Mouse (Mus musculus): ENCODE measurements around the gene Agap2. TPM values are rescaled to one million over a fixed set of nuclear protein-coding genes. Genes with fewer than 3 reads are reported as not detected.
"Not testable (repeated sequence)": the region's sequence is repeated elsewhere in the genome, so short reads cannot be mapped to it uniquely, and the experiment has no call there.

The Agap2 gene
- total RNA-seq, 1 experiment from 2014 or later, result 48.9 TPM

- peak; percentile 64 for ATAC-seq (replicated peaks; ENCODE audit: insufficient number of reproducible peaks, low FRiP score, low TSS enrichment, poor library complexity, severe bottlenecking)
Observed at GRCm38 (mm10) chr10:127058161-127058560, 16.9 kb upstream of the Agap2 start.

GRCm38 (mm10) chr10:127058708-127059107 is 16.4 kb upstream of the Agap2 start:
- ATAC-seq (replicated peaks; ENCODE audit: insufficient number of reproducible peaks, low FRiP score, low TSS enrichment, poor library complexity, severe bottlenecking), result no peak

DNA sequence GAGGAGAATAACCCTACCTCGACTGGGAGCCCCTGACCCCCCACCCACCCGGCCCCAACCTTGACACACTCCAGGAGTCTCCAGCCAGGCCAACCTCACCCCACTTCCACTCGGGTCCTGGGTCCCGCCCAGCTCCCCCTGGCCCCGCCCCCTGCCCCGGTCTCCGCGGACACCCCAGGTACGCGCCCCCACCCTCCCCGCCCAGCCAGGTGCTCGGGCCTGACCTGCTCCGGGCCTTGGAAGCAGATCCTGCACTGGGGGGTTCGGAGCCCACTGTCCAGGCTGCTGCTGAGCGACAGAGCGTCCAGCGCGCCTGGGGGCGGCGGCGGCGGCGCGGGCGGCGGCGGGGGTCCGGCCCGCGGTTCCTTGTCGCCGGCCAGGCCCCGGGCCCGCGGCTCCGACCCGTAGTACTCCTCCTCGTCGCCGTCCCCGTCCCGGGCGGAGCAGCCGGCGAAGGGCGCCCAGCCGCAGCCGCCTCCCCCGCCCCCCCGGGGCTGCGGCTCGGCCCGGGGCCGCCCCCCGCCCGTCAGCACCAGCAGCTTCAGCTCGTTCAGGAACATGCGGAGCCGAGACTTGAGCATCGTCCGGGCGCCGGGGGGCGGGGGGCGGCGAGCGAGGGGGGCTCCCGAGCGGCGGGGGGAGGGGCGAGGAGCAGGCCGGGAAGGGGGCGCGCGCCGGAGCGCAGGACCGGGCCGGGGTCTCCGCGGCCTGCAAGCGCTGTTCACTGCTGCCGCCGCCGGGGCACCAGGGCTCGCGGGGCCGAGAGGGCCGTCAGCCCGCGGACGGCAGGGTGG is 15.7 kb upstream of the Agap2 start:
- no peak for ATAC-seq (replicated peaks; ENCODE audit: insufficient number of reproducible peaks, low FRiP score, low TSS enrichment, poor library complexity, severe bottlenecking)

DNA sequence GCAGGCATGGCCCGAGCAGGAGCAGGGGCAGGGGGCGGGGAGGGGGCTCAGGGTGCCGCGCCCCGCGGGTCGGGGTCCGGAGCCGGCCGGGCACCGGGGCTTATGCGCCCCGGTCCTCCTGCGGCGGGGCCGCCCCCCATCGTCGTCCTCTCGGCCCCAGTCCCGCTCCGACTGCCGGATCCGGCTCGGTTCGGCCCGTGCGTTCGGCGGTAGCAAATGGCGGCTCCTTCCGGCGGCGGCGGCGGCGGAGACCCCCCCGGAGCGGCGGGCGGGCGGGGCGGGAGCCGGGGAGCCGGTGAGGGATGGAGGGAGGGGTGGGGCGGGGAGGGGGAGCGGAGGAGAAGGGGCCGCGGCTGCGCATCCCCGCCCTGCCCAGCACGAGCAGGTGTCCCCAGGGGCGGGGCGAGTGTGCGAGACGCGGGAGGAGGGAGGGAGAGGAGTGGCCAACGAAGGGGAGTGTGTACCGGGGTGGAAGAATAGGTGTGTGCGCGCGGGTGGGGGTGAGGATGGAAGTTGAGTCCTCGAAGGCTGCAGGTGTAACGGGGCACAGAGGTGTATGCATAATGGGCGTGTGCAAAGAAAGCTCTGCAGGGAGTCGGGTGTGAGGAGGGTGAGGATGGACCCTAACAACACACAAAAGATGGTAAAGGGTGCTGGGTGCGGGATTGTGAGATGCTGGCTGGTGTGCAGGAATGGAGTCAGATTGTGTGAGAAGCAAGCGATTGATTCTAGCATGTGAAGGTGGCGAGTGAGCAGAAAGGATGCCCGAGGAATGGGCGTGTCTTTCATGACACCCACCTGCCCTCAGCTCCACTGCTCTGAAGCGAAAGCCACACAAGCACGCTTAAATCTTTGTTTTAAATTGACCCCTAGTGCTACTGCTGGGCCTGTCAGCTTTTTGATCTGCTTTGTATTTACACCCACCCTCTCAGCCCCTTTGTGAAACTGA is 14.8 kb upstream of the Agap2 start, which contains the start of gene March9:
March9 (minus strand) TSS at position 217 of the 949 bp plus-strand sequence.
- ATAC-seq (replicated peaks; ENCODE audit: insufficient number of reproducible peaks, low FRiP score, low TSS enrichment, poor library complexity, severe bottlenecking), result no peak

- ATAC-seq (replicated peaks; ENCODE audit: insufficient number of reproducible peaks, low FRiP score, low TSS enrichment, poor library complexity, severe bottlenecking), result no peak
Observed at GRCm38 (mm10) chr10:127061085-127061484, 14.0 kb upstream of the Agap2 start.

GRCm38 (mm10) chr10:127061513-127061912 is 13.6 kb upstream of the Agap2 start:
- no peak for ATAC-seq (replicated peaks; ENCODE audit: insufficient number of reproducible peaks, low FRiP score, low TSS enrichment, poor library complexity, severe bottlenecking)

DNA sequence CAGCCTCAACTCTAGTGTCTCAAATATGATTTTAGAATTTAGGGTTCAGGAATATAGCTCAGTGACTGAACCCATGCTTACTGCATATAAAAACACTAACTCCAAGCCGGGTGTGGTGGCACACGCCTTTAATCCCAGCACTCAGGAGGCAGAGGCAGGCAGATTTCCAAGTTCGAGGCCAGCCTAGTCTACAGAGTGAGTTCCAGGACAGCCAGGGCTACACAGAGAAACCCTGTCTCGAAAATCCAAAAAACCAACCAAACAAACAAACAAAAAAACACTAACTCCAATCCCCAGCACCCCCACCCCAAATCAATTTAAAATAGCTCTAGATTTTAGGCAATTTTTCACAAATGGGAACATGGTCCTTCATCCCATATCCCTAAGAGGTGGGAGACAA is 13.0 kb upstream of the Agap2 start:
- not testable (repeated sequence) for ATAC-seq (replicated peaks; ENCODE audit: insufficient number of reproducible peaks, low FRiP score, low TSS enrichment, poor library complexity, severe bottlenecking)

DNA sequence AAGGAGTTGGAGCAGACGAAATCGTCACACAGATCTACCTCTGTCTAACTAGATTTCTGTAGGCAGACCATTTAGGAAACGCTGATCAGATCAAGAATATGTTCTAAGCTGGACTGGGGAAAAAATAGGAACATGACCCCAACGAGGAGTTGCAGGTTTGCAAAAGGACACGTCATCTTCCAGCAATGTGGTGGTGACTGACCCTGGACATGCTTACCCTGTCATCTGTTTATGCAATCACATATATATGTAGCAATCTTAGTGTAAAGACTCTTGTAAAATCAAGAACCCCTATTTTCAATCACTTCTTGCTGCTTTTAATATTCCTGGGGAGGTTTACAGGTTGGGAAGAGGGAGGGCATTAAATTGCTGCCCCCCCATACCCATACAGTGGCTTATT is 12.6 kb upstream of the Agap2 start:
- ATAC-seq (replicated peaks; ENCODE audit: insufficient number of reproducible peaks, low FRiP score, low TSS enrichment, poor library complexity, severe bottlenecking), result no peak

GRCm38 (mm10) chr10:127063239-127063872 is 11.7 kb upstream of the Agap2 start, which contains the start of gene Cdk4:
Gene Cdk4, plus strand, starts transcription at chr10:127063534.
- peak; percentile 78 for ATAC-seq (replicated peaks; ENCODE audit: insufficient number of reproducible peaks, low FRiP score, low TSS enrichment, poor library complexity, severe bottlenecking)

DNA sequence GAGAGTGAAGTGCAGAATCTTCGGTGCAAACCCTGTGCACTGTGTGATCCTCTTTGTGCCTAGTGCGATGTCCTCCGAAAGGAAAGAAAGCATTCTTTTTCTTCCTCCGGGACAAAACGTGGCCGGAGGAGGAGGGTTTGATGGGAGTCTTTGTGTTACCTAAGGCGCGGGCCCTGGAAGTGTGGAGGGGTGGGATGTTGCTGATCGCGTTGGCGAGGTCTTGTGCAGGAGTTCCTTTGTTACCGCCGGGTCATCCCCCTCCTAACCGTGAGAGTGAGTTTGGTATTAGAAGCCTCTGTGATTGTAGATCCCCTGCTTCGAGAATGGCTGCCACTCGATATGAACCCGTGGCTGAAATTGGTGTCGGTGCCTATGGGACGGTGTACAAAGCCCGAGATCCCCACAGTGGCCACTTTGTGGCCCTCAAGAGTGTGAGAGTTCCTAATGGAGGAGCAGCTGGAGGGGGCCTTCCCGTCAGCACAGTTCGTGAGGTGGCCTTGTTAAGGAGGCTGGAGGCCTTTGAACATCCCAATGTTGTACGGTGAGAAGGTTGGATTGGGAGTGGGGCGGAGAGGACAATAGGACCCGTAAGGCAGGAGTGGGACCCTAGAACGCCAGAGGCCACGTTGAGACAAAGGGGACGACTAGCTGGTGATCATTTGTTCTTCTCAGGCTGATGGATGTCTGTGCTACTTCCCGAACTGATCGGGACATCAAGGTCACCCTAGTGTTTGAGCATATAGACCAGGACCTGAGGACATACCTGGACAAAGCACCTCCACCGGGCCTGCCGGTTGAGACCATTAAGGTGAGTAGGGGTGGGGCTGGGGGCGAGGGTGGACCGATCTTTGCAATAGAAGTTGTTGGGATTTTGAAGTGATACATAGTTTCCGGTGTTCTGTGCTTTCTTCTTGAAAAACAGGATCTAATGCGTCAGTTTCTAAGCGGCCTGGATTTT is 10.9 kb upstream of the Agap2 start:
- ATAC-seq (replicated peaks; ENCODE audit: insufficient number of reproducible peaks, low FRiP score, low TSS enrichment, poor library complexity, severe bottlenecking), result no peak

DNA sequence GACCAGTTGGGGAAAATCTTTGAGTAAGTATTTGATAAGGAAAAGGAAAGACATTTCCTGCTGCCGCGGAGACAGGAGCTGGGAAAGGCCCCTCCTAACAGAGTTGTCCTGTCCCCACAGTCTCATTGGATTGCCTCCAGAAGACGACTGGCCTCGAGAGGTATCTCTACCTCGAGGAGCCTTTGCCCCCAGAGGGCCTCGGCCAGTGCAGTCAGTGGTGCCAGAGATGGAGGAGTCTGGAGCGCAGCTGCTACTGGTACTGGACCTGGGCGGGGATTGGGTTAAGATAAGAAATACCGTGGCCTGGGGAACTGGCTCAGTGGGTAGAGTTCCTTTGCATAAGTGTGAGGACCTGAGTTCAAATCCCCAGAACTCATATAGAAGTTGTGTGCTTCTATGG is 9.1 kb upstream of the Agap2 start:
- no peak for ATAC-seq (replicated peaks; ENCODE audit: insufficient number of reproducible peaks, low FRiP score, low TSS enrichment, poor library complexity, severe bottlenecking)

DNA sequence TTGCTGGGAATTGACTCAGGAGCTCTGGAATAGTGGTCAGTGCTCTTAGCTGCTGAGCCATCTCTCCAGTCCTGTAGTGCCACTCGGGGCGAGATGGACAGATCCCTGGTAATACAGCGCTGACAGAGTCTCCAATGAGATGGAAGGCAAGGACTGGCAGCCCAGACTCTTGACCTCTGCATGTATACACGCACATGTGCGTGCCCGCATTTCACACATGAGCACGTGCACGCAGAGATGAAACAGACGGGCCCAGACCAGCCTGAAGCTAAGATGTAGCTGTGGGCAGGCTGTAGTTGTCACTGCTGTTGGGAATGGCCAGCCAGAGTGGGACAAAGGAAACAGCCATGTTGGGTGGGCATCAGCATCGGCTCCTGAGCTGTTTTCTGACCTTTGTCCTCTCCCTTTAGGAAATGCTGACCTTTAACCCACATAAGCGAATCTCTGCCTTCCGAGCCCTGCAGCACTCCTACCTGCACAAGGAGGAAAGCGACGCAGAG is 8.5 kb upstream of the Agap2 start:
- ATAC-seq (replicated peaks; ENCODE audit: insufficient number of reproducible peaks, low FRiP score, low TSS enrichment, poor library complexity, severe bottlenecking), result no peak

- no peak for ATAC-seq (replicated peaks; ENCODE audit: insufficient number of reproducible peaks, low FRiP score, low TSS enrichment, poor library complexity, severe bottlenecking)
Observed at GRCm38 (mm10) chr10:127068360-127069038, 6.6 kb upstream of the Agap2 start.

DNA sequence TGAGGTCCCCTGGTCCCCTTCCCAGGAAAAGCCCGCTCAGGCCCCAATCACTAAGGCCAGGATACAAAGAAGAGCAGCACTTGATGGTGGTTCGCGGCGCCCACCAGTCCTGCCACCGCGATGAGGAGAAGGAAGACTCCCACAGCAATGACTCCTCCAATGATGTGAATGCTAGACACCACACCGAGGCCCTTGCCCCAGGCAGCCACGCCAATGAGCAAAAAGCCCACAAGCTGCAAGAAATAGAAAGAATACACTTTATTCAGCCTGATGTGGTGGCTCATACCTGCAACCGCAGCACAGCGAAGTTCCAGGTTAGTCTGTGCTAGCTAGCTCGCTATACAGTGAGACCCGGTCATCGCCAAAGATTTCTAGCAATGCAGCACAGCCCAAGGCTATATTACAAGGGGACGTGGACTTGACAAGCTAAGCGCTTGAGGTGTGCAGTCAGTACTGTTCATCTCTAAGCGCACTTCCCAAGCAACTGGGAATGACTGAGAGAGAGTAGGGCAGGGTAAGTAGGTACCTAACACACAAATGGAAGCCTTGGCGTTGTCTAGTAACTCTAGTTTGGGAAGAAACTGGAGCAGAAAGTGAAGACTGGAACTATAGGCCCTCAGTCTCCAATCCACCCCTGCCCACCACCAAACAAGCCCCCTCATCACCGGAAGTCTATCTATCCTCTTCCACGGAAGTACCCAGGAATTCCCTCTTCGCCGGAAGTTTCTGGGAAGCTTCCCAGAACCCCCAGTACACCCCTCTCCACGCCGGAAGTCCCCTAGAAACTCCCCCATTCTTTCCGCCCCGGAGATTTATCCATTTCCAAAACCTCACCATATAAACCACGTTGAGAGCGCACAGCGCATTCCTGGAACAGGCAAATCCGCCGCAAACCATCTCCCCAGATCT is 5.5 kb upstream of the Agap2 start:
- no peak for ATAC-seq (replicated peaks; ENCODE audit: insufficient number of reproducible peaks, low FRiP score, low TSS enrichment, poor library complexity, severe bottlenecking)

DNA sequence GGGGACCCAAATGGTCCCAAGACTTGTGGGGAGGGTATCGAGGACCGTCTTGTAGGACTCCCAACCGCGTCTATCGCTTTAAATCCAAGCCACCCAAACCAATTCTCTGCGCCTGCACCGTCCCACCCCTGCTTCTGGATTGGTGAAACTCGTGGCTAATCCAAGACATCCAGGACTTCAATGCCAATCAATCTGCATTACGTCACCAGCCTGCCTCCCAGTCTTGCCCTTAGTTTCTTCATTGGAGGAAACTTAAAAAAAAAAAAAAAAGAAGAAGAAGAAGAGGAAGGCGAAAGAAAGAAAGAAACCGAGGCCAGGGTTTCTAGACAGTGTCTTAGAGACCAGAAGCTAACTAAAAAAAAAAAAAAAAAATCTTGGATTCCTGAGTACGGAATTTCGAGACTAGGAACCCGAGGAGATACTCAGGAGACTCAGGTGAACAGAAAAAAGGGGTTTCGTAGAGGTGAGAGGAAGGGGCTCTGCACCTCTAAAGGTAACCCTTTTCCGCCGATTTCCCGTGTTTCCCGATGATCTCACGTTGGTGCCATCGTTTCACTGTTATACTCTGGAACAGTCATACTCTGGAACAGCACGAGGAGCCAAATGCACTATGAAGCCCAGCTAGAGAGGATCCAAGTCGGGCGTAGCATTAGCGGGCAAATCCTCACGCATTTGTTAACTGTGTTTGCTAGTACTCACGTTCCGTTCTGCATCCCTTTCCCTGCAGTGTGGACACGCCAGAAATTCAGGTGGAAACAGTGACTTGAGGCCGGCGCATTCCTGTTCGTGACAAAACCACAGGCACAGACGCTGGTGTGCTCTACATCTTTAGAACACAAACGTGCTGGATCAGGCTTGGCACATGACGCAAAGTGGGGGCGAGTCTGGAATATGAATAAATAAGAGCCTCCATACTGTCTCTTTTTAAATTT is 4.6 kb upstream of the Agap2 start, which contains the start of gene Tspan31:
Tspan31 (minus strand) TSS at position 75 of the 932 bp plus-strand sequence.
- peak; percentile 81 for ATAC-seq (replicated peaks; ENCODE audit: insufficient number of reproducible peaks, low FRiP score, low TSS enrichment, poor library complexity, severe bottlenecking)

Data from monocyte, adult 5-6 weeks (primary cell).